Mouse (Mus musculus) embryonic fibroblast, embryonic 13.5 days (primary cell): ENCODE measurements around the gene Rhebl1.

Source experiments
- CTCF ChIP-seq: IDR thresholded peaks from 2 replicates; pipeline ENCODE4 v1.5.1; 2011; ENCODE audit warnings: mild to moderate bottlenecking, control low read depth, low read length, moderate library complexity, borderline replicate concordance; ENCODE audit not compliant: insufficient read depth
- POLR2A ChIP-seq: IDR thresholded peaks from 2 replicates; pipeline ENCODE4 v1.6.1; 2011; ENCODE audit warnings: low read depth, mild to moderate bottlenecking, control low read depth, low read length, moderate library complexity

GRCm38 (mm10) chr15:98830736-98831683 lies 63.3 kb downstream of the Rhebl1 start, which contains the start of gene Prkag1:
- 0 out of 2 replicates have a peak, but pooled peaks have one; percentile 21 for TF ChIP-seq CTCF
- TF ChIP-seq POLR2A, result peak; percentile 89
